Mouse (Mus musculus) lung, adult 10 weeks (tissue): ENCODE measurements around the gene Avpr2. TPM values are rescaled to one million over a fixed set of nuclear protein-coding genes. Genes with fewer than 3 reads are reported as not detected.

Experiments used
- polyA plus RNA-seq: library from polyadenylated mRNA; stranded (reverse); fragments of 350-450 nt; fragmentation: Illumina TruSeq; extraction: RNeasy Lipid Tissue Mini Kit (QIAGEN cat#74804); gene quantifications from one replicate; pipeline ENCODE4 v1.2.3, GENCODE M21; 2014; ENCODE audit warnings: low read depth, low replicate concordance; ENCODE audit not compliant: insufficient read depth

The Avpr2 gene
- not detected for polyA plus RNA-seq

GRCm38 (mm10) chrX:73891551-73892152, at the start of gene Avpr2:
Gene Avpr2 (plus strand): TSS chrX:73892102.

DNA sequence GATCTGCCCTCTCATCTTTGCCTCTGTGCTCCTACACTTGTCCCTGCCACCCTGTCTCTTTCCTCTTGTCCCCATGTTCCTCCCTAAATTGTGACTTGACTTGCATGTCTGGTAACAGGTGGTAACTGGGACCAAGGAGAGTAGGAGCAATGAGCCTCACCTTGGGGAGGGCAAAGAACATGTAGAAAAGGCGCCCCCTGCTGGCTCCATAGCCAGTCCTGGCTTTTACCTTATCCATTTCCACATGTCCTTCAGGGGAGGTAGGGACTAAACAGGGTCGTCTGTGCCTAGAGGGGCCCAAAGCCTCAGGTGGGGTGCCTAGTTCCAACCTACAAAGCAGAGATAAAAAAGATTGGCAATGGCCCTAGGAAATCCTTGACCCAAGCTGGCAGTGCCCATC, 3.8 kb downstream of the Avpr2 start, which contains the start of gene L1cam:
Gene L1cam (minus strand): TSS at position 387 of the 400 bp plus-strand sequence.

DNA sequence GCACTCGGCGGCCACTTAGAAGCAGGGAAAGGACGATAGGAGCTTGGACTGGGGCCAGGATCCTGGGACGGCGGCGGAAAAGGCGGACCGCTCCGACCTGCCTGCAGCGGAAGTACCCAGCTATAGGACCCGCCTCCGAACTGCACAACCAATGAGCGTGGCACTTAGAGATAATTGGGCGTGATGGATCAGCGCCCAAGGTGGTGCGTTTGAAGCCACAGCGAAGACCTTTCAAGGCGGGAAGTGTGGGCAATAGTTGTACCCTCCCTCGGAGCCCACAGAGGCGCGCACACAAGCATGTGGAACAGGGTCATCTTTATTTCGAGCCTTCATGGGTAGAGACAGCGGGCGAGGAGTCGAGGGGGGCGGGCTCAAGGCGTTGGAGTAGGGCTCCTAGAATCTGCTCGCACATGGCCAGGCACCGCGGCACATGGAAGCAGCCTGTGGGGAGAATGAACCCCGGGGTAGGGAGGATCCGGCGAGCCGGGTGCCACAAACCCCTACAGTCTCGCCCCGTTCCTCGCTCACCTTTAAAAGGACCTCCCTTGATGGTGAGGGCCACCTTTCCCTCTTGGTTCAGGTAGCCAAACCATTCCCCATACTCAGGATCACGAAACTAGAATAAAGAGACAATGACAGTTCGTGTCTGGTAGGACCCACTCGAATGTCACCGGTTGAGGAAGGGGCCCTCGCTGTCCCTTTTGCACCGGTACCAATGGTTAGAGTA, 30.1 kb downstream of the Avpr2 start, which contains the start of the genes Arhgap4 and Naa10:
Gene Arhgap4 (minus strand): TSS at position 48 of the 727 bp plus-strand sequence.
Gene Naa10 (minus strand): TSS at position 122 of the 727 bp plus-strand sequence.

DNA sequence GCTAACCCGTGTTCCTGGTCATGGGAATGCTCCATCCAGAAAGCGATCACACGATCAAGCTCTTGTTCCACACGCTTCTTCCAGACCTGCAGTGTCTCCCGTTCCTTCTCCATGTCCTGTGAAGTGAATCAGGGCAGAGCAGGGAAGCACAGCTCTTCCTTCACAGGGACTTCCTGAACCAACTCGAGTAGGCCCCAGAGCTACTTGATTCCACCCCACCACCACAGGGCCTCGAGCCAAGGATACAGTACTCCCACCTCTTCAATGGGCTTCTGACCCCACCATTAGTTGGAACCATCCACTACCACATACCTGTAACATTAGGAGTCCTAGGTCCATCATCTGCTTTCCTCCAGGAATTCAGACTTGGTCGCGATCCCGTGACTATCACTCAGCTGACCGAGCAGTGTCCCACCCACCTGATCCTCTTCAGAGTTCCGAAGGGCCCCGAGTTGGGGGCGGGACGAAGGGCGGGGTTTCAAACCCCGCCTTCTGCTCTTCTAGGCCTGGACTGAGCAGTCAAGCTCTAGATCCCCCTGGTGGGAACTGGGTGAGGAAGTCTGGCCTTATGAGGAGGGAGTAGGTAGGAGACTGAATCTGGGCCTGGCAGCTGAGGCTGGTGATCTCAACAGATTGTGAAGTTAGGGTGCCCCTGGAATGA, 38.6 kb downstream of the Avpr2 start, which contains the start of gene Renbp:
Gene Renbp (minus strand): TSS at position 449 of the 661 bp plus-strand sequence.

Other genes with a start within 250 kb of the Avpr2 start
- gene Pnck, start 232.0 kb upstream of the Avpr2 start, polyA plus RNA-seq = 4.1 TPM
- gene Slc6a8, start 219.0 kb upstream of the Avpr2 start, polyA plus RNA-seq = 19.4 TPM
- 172 TPM for gene Bcap31, start 175.9 kb upstream of the Avpr2 start, polyA plus RNA-seq
- gene Abcd1, start 175.5 kb upstream of the Avpr2 start, polyA plus RNA-seq = 14.5 TPM
- 0.24 TPM for gene Plxnb3, start 135.0 kb upstream of the Avpr2 start, polyA plus RNA-seq
- 4.3 TPM for gene Srpk3, start 117.7 kb upstream of the Avpr2 start, polyA plus RNA-seq
- gene Idh3g, start 105.2 kb upstream of the Avpr2 start, polyA plus RNA-seq = 82.6 TPM
- gene Ssr4, start 105.1 kb upstream of the Avpr2 start, polyA plus RNA-seq = 161 TPM
- 2.1 TPM for gene Pdzd4, start 67.1 kb upstream of the Avpr2 start, polyA plus RNA-seq
- gene L1cam, start 4.0 kb downstream of the Avpr2 start, polyA plus RNA-seq = 1.7 TPM
- gene Arhgap4, start 29.8 kb downstream of the Avpr2 start, polyA plus RNA-seq = 9.8 TPM
- gene Naa10, start 29.8 kb downstream of the Avpr2 start, polyA plus RNA-seq = 48.4 TPM
- gene Renbp, start 38.7 kb downstream of the Avpr2 start, polyA plus RNA-seq = 38.7 TPM
- gene Hcfc1, start 74.3 kb downstream of the Avpr2 start, polyA plus RNA-seq = 18.8 TPM
- 25.9 TPM for gene Irak1, start 131.8 kb downstream of the Avpr2 start, polyA plus RNA-seq
- gene Opn1mw, start 235.4 kb downstream of the Avpr2 start, polyA plus RNA-seq = not detected
- 9.3 TPM for gene Mecp2, start 243.3 kb downstream of the Avpr2 start, polyA plus RNA-seq